ENCODE assay signal across 8 mouse cellular contexts in the genomic region with DNA sequence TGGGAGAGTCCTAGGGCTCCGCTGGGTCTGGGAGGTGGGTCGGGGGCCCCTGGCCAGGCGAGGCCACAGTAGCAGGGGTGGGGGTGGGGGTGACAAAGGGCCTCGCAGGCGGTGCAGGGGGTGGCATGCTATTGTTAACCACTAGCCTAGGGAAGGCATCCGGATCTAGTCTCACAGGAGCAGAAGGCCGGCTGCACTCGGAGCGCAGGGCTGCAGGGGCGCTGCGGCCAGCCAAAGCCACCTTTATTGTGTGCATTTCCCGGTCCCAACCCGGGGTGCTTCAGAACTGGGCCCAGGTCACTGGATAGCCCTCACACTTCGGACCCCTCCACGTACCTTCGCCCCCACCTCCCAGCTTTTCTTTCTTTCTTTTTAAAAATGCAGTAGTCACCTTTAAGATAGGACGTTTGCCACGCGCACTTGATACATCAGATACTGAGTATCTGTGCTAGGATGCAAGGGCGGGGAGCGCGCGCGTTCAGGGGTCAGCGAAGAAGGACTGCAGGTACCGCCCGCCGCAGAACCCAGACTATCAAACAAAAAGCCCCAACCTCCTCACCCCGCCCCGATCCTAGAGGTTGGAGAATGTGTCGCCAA. TPM values are rescaled to one million over a fixed set of nuclear protein-coding genes. Genes with fewer than 3 reads are reported as not detected.
A peak's percentile ranks its signal among the peaks of the same experiment; 100 is the strongest.
DNase-seq lines count a peak whose midpoint lies in the region; ATAC-seq and TF ChIP-seq lines count a peak whose summit lies in the region.

No protein-coding gene starts in this region.

- ATAC-seq in heart, embryonic 14.5 days (ENCODE audit: insufficient number of reproducible peaks, insufficient read depth, low FRiP score, low read depth) = peak; percentile 30; the same call in 1 of the 2 replicates
- peak; percentile 22; the same call in 1 of the 2 replicates for ATAC-seq in midbrain, embryonic 11.5 days (ENCODE audit: low FRiP score)
- ATAC-seq in stomach, embryonic 16.5 days (ENCODE audit: insufficient read depth, low FRiP score) = no peak

- peak overlapping the region; percentile 78 for H3K4me3 ChIP-seq in cortical plate, adult 2 months (ENCODE audit: insufficient read depth, low read length)
- peak overlapping the region; percentile 65 to 72 for H3K4me3 ChIP-seq in heart, embryonic 14.5 days (ENCODE audit: control insufficient read depth in 1 of 2, insufficient read depth in 1 of 2, low read depth in 1 of 2, low read length in 2 of 2)
- peak overlapping the region; percentile 55 for H3K4me3 ChIP-seq in midbrain, embryonic 11.5 days (ENCODE audit: low read depth, low read length)
- H3K4me3 ChIP-seq in stomach, embryonic 16.5 days (replicated peaks; ENCODE audit: low read length) = peak overlapping the region; percentile 67

- no peaks in the 10 kb centered on the region for H3K4me1 ChIP-seq in cortical plate, adult 2 months (ENCODE audit: control insufficient read depth, insufficient read depth, low read length)
- H3K4me1 ChIP-seq in heart, embryonic 14.5 days (ENCODE audit: control insufficient read depth in 2 of 2, insufficient read depth in 2 of 2, low read length in 2 of 2) = peaks cover 2 to 21% of the 10 kb centered on the region in 2 experiments; a peak in 3 of 4 replicates
- peaks cover 13% of the 10 kb centered on the region for H3K4me1 ChIP-seq in midbrain, embryonic 11.5 days (ENCODE audit: control insufficient read depth, insufficient read depth, low read length)
- H3K4me1 ChIP-seq in stomach, embryonic 16.5 days (ENCODE audit: control insufficient read depth, insufficient read depth, low read length) = peaks cover 18% of the 10 kb centered on the region

- no peaks in the 10 kb centered on the region for H3K9me3 ChIP-seq in heart, embryonic 14.5 days (ENCODE audit: control insufficient read depth, low read length)
- H3K9me3 ChIP-seq in midbrain, embryonic 11.5 days (ENCODE audit: control insufficient read depth, low read length) = no peaks in the 10 kb centered on the region
- no peaks in the 10 kb centered on the region for H3K9me3 ChIP-seq in stomach, embryonic 16.5 days (replicated peaks; ENCODE audit: control insufficient read depth, low read length)

- H3K27ac ChIP-seq in cortical plate, adult 2 months (ENCODE audit: insufficient read depth, low read length) = peak overlapping the region; percentile 86
- H3K27ac ChIP-seq in heart, embryonic 14.5 days (replicated peaks in 1 of 2; ENCODE audit: control insufficient read depth in 1 of 2, insufficient read depth in 1 of 2, low read depth in 2 of 2, low read length in 2 of 2) = peak overlapping the region; percentile 77 to 82
- peak overlapping the region; percentile 20; the same call in 1 of the 2 replicates for H3K27ac ChIP-seq in midbrain, embryonic 11.5 days (ENCODE audit: low read depth, low read length)
- H3K27ac ChIP-seq in stomach, embryonic 16.5 days (ENCODE audit: low read length) = peak overlapping the region; percentile 76

- peak overlapping the region; percentile 87 for H3K9ac ChIP-seq in heart, embryonic 14.5 days (ENCODE audit: low read length)
- H3K9ac ChIP-seq in midbrain, embryonic 11.5 days (ENCODE audit: low read length) = peak overlapping the region; percentile 65
- peak overlapping the region; percentile 73 for H3K9ac ChIP-seq in stomach, embryonic 16.5 days (ENCODE audit: low read length)

- TF ChIP-seq POLR2A in cortical plate, adult 2 months (IDR thresholded peaks at IDR 0.05; ENCODE audit: extremely low read depth, insufficient read depth, low read length) = no peak

- DNase-seq in urinary bladder, postnatal 14 days (ENCODE audit: low spot score) = peak; percentile 25
- no peak for DNase-seq in urinary bladder, postnatal 10 days (ENCODE audit: low spot score)
- peak; percentile 59 for DNase-seq in kidney, postnatal 10 days
- peak; percentile 95 for DNase-seq in midbrain, embryonic 11.5 days (ENCODE audit: low spot score, missing footprints)
- DNase-seq in gastrocnemius, postnatal 4 days (ENCODE audit: low spot score in 2 of 2) = no peak

- WGBS in heart, embryonic 14.5 days = under 1% methylated on average over 31 of the region's 31 CpGs
- 0% methylated on average over 31 of the region's 31 CpGs for WGBS in midbrain, embryonic 11.5 days
- WGBS in stomach, embryonic 16.5 days = under 1% methylated on average over 31 of the region's 31 CpGs

- no peak for TF ChIP-seq CTCF in cortical plate, adult 2 months (IDR thresholded peaks at IDR 0.05; ENCODE audit: extremely low read depth, insufficient read depth, low read length)

- peak overlapping the region; percentile 91 for H3K4me2 ChIP-seq in heart, embryonic 14.5 days (ENCODE audit: low read length)
- peak overlapping the region; percentile 90 for H3K4me2 ChIP-seq in midbrain, embryonic 11.5 days
- H3K4me2 ChIP-seq in stomach, embryonic 16.5 days (ENCODE audit: low read depth, low read length) = peak overlapping the region; percentile 91

- no peaks in the 10 kb centered on the region for H3K36me3 ChIP-seq in heart, embryonic 14.5 days (ENCODE audit: control insufficient read depth, insufficient read depth, low read length)
- H3K36me3 ChIP-seq in midbrain, embryonic 11.5 days (ENCODE audit: control insufficient read depth, insufficient read depth, low read length) = no peaks in the 10 kb centered on the region
- no peaks in the 10 kb centered on the region for H3K36me3 ChIP-seq in stomach, embryonic 16.5 days (ENCODE audit: control insufficient read depth, insufficient read depth, low read length)

- H3K27me3 ChIP-seq in heart, embryonic 14.5 days (ENCODE audit: control insufficient read depth, insufficient read depth, low read length) = peaks cover 25% of the 10 kb centered on the region
- H3K27me3 ChIP-seq in midbrain, embryonic 11.5 days (ENCODE audit: control insufficient read depth, insufficient read depth, low read length) = peaks cover 67% of the 10 kb centered on the region
- peaks cover 40% of the 10 kb centered on the region for H3K27me3 ChIP-seq in stomach, embryonic 16.5 days (ENCODE audit: control insufficient read depth, insufficient read depth, low read length)

RNA-seq across cellular contexts. Expression of a gene that starts 5.2 kb away (rescaled TPM):
- polyA plus RNA-seq in cortical plate, adult 2 months (2012; rRNA removed) = 18.0 and 20.5 TPM in 2 replicates
- 8.3 and 8.4 TPM in 2 replicates for polyA plus RNA-seq in heart, embryonic 14.5 days (2014; fragmentation: Nextera tagmentation; extraction: Ambion mirVana)
- 1.8 and 2.0 TPM in 2 replicates for polyA plus RNA-seq in midbrain, embryonic 11.5 days (2014; fragmentation: Nextera tagmentation; extraction: Ambion mirVana)
- polyA plus RNA-seq in stomach, embryonic 16.5 days (2015; fragmentation: Nextera tagmentation; extraction: Ambion mirVana) = 9.5 and 10.6 TPM in 2 replicates
- 1 to 10 TPM; 4.6 to 5.0 TPM for total RNA-seq in gastrocnemius, postnatal 4 days (2021)

Comparison
In these comparisons a context has a peak if more than half of its experiments do, and no peak if none do; other contexts are left out.
1. DNase-seq: peak in urinary bladder, postnatal 14 days (single experiment), kidney, postnatal 10 days (single experiment) and midbrain, embryonic 11.5 days (single experiment); none in urinary bladder, postnatal 10 days (single experiment) and gastrocnemius, postnatal 4 days (0 of 2).
2. H3K27ac ChIP-seq: peak in every context shown above with its lines; median percentile 86 in cortical plate, adult 2 months; 80 in heart, embryonic 14.5 days; 76 in stomach, embryonic 16.5 days; 20 in midbrain, embryonic 11.5 days.
3. Peak in every context shown above with its lines, with median percentiles within 50 percentile points of each other: H3K4me3 ChIP-seq, H3K4me2 ChIP-seq and H3K9ac ChIP-seq.